Mouse (Mus musculus) hindbrain, embryonic 12.5 days (tissue): Measurements from ENCODE around the gene Olfr93. TPM values are rescaled to one million over a fixed set of nuclear protein-coding genes. Genes with fewer than 3 reads are reported as not detected.

ENCODE experiments used
- ATAC-seq: fragments of 200-750 bp; cut with Nextera tagmentation; 2 replicates; pipeline ENCODE4 v1.8.0; 2017; ENCODE audit warnings: moderate TSS enrichment; ENCODE audit not compliant: low FRiP score
- H3K27ac ChIP-seq: fragments of 300-500 bp; sonication (generic); 2 replicates; pipeline ENCODE4 v1.5.1; 2016; ENCODE audit warnings: mild to moderate bottlenecking
- H3K27me3 ChIP-seq: fragments of 300-500 bp; sonication (generic); 2 replicates; pipeline ENCODE4 v1.6.1; 2016; ENCODE audit warnings: mild to moderate bottlenecking
- H3K36me3 ChIP-seq: fragments of 300-500 bp; sonication (generic); 2 replicates; pipeline ENCODE4 v1.6.1; 2016; ENCODE audit warnings: mild to moderate bottlenecking
- H3K4me1 ChIP-seq: fragments of 300-500 bp; sonication (generic); 2 replicates; pipeline ENCODE4 v1.6.1; 2016
- H3K4me2 ChIP-seq: fragments of 300-500 bp; sonication (generic); replicated peaks from 2 replicates; pipeline ENCODE4 v1.6.1; 2016; ENCODE audit warnings: mild to moderate bottlenecking
- H3K4me3 ChIP-seq: fragments of 300-500 bp; sonication (generic); 2 replicates; pipeline ENCODE4 v1.5.1; 2016; ENCODE audit warnings: mild to moderate bottlenecking
- H3K9ac ChIP-seq: fragments of 300-500 bp; sonication (generic); 2 replicates; pipeline ENCODE4 v1.6.1; 2016; ENCODE audit warnings: mild to moderate bottlenecking, moderate library complexity
- H3K9me3 ChIP-seq: fragments of 300-500 bp; sonication (generic); replicated peaks from 2 replicates; pipeline ENCODE4 v1.6.1; 2016; ENCODE audit warnings: mild to moderate bottlenecking
- whole genome bisulfite sequencing: fragments of 180-500 bp; shearing (Covaris S2); methylation state at CpG from one replicate; pipeline ENCODE4 v1.1.7; 2016; 5-methylcytosine and 5-hydroxymethylcytosine counted together
- polyA plus RNA-seq: library from polyadenylated mRNA; unstranded; fragments of >200 nt; fragmentation: Nextera tagmentation; extraction: Ambion mirVana; gene quantifications from 2 replicates; pipeline ENCODE4 v1.2.1, GENCODE M21; 2016

The Olfr93 gene
- polyA plus RNA-seq, 1 experiment from 2014 or later, result not detected

GRCm38 (mm10) chr17:37098178-37098577 lies 63.1 kb downstream of the Olfr93 start, which contains the start of gene Olfr91:
TSS of gene Olfr91 (minus strand) at chr17:37098278.
- no peaks in the 10 kb centered on the region for H3K27me3 ChIP-seq
- no peaks in the 10 kb centered on the region for H3K4me1 ChIP-seq
- no peak within 1 kb of the TSS for H3K27ac ChIP-seq
- H3K4me2 ChIP-seq, result no peak within 1 kb of the TSS
- no peaks in the 10 kb centered on the region for H3K36me3 ChIP-seq
- no peaks in the 10 kb centered on the region for H3K9me3 ChIP-seq
- no peak within 1 kb of the TSS for H3K4me3 ChIP-seq
- WGBS, result 90% methylated on average over 1 of the region's 1 CpGs
- H3K9ac ChIP-seq, result no peak within 1 kb of the TSS
- ATAC-seq, result no peak

- WGBS, result 77% methylated on average over 5 of the region's 5 CpGs
- H3K4me1 ChIP-seq, result no peaks in the 10 kb centered on the region
- H3K9ac ChIP-seq, result no peak overlapping the region
- H3K27ac ChIP-seq, result no peak overlapping the region
- H3K4me3 ChIP-seq, result no peak overlapping the region
- no peak for ATAC-seq
- no peaks in the 10 kb centered on the region for H3K36me3 ChIP-seq
- H3K9me3 ChIP-seq, result no peaks in the 10 kb centered on the region
- no peaks in the 10 kb centered on the region for H3K27me3 ChIP-seq
- no peak overlapping the region for H3K4me2 ChIP-seq
These were observed 68.0 kb downstream of the Olfr93 start for GRCm38 (mm10) chr17:37093289-37093688.

- no peak for ATAC-seq
- no peak overlapping the region for H3K4me2 ChIP-seq
- no peaks in the 10 kb centered on the region for H3K4me1 ChIP-seq
- H3K27ac ChIP-seq, result no peak overlapping the region
- H3K27me3 ChIP-seq, result no peaks in the 10 kb centered on the region
- no peak overlapping the region for H3K4me3 ChIP-seq
- no peaks in the 10 kb centered on the region for H3K9me3 ChIP-seq
- H3K9ac ChIP-seq, result no peak overlapping the region
- no peaks in the 10 kb centered on the region for H3K36me3 ChIP-seq
- 71% methylated on average over 1 of the region's 1 CpGs for WGBS
These were observed 69.1 kb downstream of the Olfr93 start for GRCm38 (mm10) chr17:37092198-37092597.

Other genes with a start within 250 kb of the Olfr93 start
- 1.4 and 1.5 TPM in 2 replicates for gene Rnf39, start 218.6 kb downstream of the Olfr93 start, polyA plus RNA-seq
- gene Ppp1r11, start 209.8 kb downstream of the Olfr93 start, polyA plus RNA-seq, result 131 and 137 TPM in 2 replicates
- 70.7 and 77.0 TPM in 2 replicates for gene Znrd1, start 202.9 kb downstream of the Olfr93 start, polyA plus RNA-seq
- gene Znrd1as, start 202.9 kb downstream of the Olfr93 start, polyA plus RNA-seq, result 5.0 and 6.6 TPM in 2 replicates
- gene 2410137M14Rik, start 180.3 kb downstream of the Olfr93 start, polyA plus RNA-seq, result 0.50 TPM in 1 of 2 replicates, not detected in the other
- 1.6 and 2.3 TPM in 2 replicates for gene H2-M5, start 172.0 kb downstream of the Olfr93 start, polyA plus RNA-seq
- gene Zfp57, start 160.3 kb downstream of the Olfr93 start, polyA plus RNA-seq, result 208 and 223 TPM in 2 replicates
- gene Mog, start 138.1 kb downstream of the Olfr93 start, polyA plus RNA-seq, result 0.85 and 1.3 TPM in 2 replicates
- 41.8 and 42.1 TPM in 2 replicates for gene Gabbr1, start 115.5 kb downstream of the Olfr93 start, polyA plus RNA-seq
- 0.18 TPM in 1 of 2 replicates, not detected in the other for gene Olfr90, start 73.0 kb downstream of the Olfr93 start, polyA plus RNA-seq
- 0.05 TPM in 1 of 2 replicates, not detected in the other for gene Olfr91, start 63.2 kb downstream of the Olfr93 start, polyA plus RNA-seq
- gene Olfr92, start 41.4 kb downstream of the Olfr93 start, polyA plus RNA-seq, result not detected in 2 replicates
- gene Ubd, start 32.4 kb upstream of the Olfr93 start, polyA plus RNA-seq, result not detected in 2 replicates
- gene Olfr94, start 39.5 kb upstream of the Olfr93 start, polyA plus RNA-seq, result not detected in 2 replicates
- gene Olfr95, start 51.6 kb upstream of the Olfr93 start, polyA plus RNA-seq, result not detected in 2 replicates
- gene Olfr96, start 58.7 kb upstream of the Olfr93 start, polyA plus RNA-seq, result not detected in 2 replicates
- gene Olfr97, start 75.8 kb upstream of the Olfr93 start, polyA plus RNA-seq, result not detected in 2 replicates
- not detected in 2 replicates for gene Olfr98, start 102.3 kb upstream of the Olfr93 start, polyA plus RNA-seq
- gene H2-M3, start 108.7 kb upstream of the Olfr93 start, polyA plus RNA-seq, result 0.92 and 0.95 TPM in 2 replicates
- gene Olfr99, start 122.0 kb upstream of the Olfr93 start, polyA plus RNA-seq, result not detected in 2 replicates
- not detected in 2 replicates for gene Olfr101, start 142.8 kb upstream of the Olfr93 start, polyA plus RNA-seq
- not detected in 2 replicates for gene Olfr102, start 155.6 kb upstream of the Olfr93 start, polyA plus RNA-seq
- not detected in 2 replicates for gene Olfr103, start 178.2 kb upstream of the Olfr93 start, polyA plus RNA-seq
- gene Olfr104-ps, start 198.1 kb upstream of the Olfr93 start, polyA plus RNA-seq, result not detected in 2 replicates
- gene Olfr105-ps, start 217.5 kb upstream of the Olfr93 start, polyA plus RNA-seq, result not detected in 2 replicates
- not detected in 2 replicates for gene Olfr106-ps, start 228.9 kb upstream of the Olfr93 start, polyA plus RNA-seq
- not detected in 2 replicates for gene Olfr107, start 237.7 kb upstream of the Olfr93 start, polyA plus RNA-seq